Mouse (Mus musculus) cerebellum, adult 11-12 months (tissue): Measurements from ENCODE around the gene Eng.

Experiments used
- DNase-seq: peaks from one replicate; pipeline ENCODE4 v3.0.0; 2022

Eng gene

DNA sequence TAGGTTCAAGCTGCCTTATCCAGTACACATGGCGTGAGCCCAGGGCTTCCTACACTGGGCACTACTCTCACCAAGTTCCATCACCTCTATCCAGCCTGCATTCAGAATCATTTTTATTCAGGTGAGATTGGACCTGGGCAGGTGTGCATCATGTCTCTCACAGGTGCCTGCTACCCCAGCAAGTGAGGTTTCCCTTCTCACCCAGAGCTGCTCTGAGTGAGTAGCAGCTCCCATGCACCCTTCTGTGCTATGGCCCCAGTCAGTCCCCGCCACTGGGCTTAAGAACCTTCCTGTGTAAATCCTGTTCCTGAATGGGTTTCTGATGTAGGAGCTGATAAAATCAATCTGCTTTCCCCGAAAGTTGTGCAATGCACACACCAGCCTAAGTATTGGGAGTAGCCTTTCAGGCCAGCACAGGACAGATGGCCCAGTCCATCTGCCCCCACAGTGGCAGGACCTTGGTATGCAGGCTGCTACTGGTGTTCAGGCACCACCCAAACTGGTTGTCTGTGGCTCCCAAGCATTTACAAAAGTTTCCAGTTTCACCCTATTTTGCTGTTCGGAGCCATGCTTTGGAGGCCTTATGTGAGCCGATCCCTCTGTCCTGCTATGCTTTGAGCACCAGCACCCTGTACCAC lies 22.2 kb upstream of the Eng start:
- DNase-seq = peak; percentile 45

DNA sequence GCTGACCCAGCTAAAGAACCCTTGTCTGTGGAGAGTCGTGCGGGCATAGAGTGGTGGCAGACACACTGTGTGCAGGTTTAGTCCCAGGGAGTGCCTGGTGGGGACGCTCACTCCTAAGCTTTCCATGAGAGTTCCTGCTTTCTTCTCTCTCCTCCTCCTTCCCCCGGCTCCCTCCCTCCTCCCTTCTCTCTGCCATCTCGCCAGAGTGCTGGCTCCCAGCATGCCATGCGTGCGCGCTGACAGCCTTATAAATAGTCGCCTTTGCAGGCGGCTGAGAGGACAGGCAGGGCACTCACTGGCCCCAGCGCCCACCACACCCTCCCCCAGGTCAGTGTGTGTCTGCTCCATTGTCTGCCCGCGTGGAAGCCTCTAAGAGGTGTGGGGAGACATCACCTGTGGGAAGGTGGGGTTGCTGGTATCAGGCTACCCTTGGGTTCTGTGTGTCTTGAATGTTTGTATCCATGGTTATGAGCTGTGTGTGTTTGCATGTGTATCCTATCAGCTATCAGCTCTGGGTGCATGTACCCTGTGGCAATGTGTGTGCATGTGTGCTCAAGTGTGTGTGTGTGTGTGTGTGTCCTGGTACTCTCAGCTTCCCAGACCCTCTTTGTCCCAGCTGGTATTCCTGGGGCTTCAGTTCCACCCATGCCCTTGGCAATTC lies 21.1 kb upstream of the Eng start:
- peak; percentile 92 for DNase-seq

DNA sequence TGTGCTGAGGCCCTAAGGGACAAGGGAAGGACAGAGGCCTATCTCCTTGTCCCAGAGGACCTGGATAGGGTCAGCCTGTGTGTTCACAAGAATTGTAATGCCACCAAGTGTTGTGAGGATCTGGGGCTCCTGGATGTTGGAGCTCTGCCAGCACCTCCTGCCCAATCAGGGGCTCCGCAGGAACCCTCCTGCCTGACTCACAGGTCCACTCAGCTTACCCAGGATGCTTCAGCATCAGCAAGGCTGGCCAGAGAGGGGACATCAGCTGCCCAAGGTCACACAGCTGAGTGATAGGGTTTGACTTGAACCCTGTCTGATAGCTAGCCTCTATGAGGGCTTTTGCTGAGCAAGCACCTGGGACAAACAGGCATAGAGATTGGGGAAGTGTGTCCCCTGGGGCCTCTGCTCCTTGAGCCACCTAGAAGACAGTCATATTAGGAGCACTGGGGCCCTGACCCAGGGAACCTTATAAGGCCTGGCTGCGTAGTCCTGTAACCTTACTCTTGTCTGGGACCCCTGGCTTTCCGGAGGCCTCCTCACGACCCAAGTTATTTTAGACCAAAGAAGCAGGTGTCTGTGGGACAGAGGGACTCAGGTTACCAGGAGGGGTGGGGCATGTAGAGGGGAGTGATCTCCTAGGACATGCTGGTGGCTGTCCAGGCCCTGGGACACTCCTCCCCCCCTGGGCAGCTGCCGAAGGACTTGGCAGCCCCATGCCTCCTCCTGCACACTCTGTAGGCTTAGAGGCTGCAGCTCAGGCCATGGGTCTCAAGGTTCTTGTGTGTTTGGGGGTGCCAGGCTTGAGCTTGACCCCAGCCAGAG lies 20.3 kb upstream of the Eng start:
- peak; percentile 88 for DNase-seq

DNA sequence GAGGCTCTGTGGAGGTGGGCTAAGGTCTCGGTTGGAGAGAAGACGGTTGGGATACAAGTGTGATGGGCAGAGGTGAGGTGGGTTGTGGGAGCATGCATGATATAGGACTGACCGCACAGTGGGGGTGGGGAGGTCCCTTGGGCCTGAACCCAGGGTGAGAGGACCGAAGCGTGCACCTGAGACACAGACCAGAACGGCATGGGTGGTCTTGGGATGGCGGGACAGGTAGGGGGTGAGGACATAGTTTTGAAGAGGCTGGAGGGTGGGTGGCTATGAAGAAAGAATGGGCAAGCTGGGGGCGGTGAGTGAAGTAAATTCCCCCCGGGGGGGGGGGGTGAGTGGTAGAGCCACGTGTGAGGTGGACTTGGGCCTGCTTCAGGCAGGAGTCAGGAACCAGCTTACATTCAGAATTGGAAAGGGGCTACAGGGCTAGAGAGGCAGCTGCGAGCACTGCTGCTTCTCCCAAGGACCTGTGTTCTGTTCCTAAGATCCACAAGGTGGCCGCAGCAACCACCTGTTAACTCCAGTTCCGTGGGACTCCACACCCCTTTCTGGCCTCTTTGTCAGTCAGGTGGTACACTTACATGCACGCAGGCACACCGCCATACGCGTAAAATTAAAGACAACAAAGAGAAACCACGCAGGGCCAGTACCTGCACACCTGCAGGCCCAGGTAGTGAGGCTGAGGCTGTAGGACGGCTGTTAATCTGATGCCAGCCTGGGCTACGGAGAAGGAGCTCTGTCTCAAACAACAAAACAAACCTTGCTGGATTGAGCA lies 18.9 kb upstream of the Eng start:
- peak; percentile 64 for DNase-seq

DNA sequence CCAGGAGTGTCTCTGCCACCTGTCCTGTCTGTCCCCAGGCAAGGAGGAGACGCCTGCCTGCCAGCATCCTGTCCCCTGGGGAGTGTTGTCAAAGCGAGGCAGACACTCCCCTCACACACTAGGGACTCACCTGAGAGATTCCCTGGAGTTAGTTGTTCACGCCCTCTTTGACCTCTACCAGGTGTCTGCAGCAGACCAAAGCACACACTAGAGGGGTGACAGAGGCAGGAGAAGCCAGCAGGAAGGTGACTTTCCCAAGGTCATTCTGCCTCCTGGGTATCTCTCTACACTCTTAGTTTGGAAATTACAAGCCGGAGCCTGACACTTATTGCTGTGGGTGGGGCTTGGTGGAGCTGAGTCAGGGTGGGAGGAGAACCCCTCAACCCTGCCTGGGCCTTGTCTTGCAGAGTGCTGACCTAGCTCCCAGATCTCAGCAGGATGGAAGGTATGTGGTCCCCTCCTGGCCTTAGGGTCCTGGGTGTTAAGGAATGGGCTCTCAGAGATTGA lies 18.3 kb upstream of the Eng start:
- peak; percentile 59 for DNase-seq

DNA sequence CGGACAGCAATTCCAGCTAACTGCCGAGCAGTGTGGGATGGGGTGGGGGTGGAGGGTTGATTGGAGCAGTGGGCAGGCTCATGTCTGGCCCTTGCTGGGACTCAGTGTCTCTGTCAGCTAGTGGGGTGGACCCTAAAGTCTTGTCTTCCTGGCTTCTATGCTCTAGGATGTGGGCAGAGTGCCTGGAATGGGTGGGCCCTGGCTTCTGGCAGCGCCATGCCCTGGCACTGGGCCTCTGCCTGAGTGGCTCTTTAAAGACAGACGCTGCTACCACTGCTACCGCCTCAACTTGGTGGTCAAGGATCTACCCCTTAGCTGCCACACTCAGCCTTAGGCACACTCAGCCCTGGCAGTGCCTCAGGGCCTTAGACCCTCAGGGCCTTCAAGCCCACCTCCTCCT lies 17.7 kb upstream of the Eng start:
- peak; percentile 80 for DNase-seq

DNA sequence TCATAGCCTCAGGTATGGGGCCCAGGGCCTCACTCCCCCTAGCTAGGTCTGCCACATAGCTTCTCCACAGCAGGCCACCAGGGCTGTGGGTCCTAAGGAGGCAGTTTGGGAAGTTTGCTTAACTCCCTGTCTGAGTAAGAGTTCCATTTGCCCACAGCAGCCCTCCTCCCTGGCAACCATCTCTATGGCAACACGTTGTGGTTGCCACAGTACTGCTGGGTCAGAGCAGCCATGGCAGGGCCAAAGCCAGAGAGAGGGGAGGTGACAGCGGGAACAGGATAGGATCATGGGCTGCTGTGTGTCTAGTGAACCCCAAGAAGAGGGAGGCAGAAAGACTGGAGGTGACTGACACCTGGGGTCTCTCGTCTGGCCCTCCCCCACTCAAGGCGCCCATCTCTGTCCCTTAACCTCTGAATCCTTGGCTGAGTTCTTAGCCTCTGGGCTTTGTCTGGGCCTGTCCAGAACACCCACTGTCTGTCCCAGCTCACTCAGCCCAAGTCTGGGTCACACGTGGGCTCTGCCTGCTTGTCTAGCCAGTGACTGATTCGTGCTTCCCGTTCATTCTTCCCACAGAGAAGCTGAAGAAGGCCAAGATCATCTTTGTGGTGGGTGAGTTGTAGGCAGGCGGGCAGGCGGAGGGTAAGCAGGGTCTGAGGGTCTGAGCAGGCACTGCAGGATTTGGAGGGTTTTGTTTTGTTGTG lies 17.0 kb upstream of the Eng start:
- peak; percentile 54 for DNase-seq

DNA sequence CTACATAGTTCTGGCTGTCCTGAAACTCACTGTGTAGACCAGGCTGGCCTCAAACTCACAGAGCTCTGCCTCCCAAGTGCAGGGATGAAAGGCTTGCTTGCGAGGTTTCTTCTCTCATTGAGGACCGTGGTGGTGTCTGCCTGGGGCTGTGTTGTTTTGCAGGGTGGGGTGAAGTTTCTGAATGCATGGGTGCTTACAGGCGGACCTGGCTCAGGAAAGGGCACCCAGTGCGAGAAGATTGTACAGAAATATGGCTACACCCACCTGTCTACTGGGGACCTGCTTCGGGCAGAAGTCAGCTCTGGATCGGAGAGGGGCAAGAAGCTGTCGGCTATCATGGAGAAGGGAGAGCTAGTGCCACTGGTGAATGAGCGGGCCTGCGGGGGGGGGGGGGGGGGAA lies 16.4 kb upstream of the Eng start:
- peak; percentile 23 for DNase-seq

DNA sequence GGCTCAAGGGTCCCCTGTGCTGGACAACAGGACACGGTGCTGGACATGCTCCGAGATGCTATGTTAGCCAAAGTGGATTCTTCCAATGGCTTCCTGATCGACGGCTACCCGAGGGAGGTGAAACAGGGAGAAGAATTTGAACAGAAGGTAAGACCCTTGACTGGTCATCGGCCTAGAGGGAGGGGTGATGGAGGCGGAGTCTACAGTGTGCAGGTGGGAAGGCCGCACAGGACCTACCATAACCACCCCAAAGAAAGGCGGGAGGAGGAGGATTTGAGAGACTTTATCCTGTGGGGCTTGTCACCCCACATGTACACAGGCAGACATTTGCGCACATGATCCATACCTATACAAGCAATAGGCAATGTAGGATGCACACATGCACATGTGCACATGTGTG lies 15.3 kb upstream of the Eng start:
- DNase-seq = peak; percentile 40

DNA sequence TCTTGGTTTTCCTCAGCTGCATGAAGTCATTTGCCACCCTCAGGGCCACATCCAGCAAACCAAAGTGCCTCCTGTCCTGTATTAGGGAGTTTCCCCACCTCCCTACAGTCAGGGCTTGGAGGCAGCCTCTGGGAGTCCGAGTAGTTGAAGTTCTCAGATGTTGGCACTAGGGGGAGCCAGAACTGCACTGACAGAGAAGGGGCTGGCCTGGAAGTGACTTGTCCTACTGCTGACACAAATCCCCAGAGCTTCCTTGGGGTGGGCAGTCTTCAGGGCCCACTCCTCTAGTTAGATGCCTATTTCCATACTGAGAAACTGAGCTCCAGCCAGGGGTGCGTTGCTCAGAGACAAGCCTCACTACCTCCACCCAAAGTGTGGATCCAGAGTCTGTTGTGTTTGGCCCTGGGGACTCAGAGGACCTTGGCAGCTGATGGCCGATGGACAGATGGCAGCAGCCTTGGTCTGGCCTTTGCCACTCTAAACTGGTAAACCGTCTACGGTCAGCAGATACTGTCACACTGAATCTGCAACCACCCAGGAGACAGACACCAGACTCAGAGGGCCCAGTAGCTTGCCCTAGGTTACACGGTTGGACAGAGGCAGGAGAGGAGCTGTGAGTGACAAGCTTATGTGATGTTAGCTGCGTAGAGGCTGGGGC lies 14.5 kb upstream of the Eng start:
- peak; percentile 76 for DNase-seq

DNA sequence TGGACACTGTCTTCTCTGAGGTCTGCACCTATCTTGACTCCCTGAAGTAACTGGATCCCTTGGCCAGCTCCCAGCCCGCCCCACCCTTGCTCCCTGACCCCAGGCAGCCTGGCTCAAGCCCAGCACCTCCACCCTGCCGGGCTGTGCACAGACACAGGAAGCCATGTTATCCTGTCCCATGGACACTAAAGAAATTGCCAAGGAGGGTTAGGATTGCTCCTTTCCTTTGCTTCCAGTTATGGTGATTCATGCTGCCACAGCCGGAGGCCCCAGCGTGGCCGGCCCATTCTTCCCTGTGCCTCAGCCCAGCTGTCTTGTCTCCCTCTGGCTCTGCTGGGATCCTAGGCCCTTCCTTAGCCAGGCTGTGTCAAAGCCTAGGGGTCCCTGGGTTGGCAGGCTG lies 12.7 kb upstream of the Eng start:
- DNase-seq = peak; percentile 21

DNA sequence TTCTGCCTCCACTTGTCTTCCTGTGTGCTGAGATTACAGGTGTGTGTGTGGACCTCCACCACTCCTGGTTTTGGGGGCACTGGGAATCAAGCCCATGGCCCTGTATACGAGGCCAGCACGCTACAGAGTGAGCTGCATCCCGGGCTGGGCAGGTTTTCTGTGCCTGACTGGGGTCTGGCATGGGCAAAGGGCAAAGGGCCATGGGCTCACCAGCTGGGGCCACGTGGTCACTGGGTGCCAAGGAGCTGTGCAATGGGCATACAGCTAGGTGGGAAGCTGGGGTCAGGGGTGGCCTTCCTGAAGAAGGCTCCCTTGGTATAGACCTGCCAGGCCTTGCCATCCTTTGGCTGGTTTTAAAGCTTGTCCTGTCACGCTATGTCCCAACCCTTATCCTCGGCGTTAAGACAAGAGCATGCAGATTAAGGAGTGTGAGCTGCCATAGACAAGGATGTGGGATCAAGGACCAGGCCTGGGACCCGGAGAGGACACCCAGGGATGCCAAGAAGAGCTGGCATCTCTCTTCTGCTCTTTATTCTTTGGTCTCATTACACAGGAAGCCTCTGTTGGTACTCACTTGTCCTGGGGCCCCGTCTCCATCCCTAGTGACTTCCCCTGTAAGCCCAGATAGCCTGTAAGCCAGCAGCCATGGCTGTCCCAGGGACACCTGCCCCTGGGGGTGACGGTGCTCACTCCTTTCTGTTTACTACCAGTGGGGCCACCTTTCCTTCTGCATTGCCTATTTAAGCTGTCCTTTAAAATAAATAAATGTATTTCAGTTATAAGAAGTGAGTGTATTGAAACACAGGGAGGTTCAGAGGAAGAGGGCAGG lies 11.9 kb upstream of the Eng start:
- DNase-seq = peak; percentile 33

DNA sequence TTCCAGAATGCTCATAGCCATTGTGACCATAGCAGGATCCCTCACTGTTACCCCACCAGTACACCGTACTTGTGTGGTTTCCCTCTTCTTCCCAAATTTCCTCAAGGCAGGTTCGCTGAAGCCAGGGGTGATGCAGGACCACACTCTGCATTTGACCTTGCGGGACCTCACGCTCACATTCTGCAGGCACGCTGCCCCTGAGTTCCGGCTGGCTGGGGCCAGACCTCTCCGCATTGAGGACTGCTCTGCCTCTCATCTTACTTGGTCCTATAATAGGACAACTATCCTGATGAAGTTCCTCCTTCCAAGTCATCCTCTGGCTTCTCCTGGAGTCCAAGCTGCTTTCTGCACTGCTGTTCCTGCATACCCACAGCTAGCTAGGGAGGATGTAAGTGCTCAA lies 9.8 kb upstream of the Eng start:
- DNase-seq = no peak

DNA sequence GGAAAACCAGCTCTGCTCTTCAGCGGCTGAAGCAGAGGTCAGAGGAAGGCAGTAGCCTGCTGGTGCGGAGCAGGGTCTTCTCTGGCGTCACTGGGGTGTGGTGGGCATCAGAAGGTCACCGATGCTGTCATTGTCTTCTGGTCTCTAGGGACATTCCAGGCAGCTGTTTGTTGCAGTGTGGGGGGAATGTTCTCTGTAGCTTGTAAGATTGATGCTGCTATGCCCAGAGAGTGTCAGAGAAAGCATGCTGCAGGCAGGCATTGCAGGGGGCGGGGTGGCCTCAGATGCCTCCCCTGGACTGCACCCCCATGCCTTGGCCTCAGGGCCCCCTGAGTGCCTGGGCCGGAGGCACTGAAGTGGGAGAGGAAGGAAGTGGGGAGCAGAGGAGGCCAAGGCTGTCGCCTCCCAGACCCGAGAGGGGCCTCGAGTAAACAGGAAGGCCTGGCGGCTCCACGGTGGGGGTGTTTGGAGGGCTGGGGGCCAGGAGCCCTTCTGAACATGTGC lies 8.6 kb upstream of the Eng start:
- DNase-seq = no peak

DNA sequence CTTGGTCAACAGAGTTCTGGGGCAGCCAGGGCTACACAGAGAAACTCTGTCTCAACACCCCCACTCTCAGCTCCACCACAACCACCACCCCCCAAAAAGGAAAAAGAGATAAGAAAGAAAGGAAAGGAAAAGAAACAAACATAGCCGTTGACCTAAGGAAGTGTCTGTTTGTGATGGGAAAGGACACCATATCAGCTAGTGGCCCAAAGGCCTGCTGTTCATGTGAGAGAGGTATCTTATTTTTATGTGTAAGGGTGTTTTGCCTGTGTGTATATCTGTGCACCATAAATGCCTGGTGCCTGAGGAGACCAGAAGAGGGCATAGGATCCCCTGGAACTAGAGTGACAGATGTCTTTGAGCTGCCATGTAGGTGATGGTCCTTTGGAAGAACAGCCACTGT lies 6.8 kb upstream of the Eng start:
- no peak for DNase-seq

DNA sequence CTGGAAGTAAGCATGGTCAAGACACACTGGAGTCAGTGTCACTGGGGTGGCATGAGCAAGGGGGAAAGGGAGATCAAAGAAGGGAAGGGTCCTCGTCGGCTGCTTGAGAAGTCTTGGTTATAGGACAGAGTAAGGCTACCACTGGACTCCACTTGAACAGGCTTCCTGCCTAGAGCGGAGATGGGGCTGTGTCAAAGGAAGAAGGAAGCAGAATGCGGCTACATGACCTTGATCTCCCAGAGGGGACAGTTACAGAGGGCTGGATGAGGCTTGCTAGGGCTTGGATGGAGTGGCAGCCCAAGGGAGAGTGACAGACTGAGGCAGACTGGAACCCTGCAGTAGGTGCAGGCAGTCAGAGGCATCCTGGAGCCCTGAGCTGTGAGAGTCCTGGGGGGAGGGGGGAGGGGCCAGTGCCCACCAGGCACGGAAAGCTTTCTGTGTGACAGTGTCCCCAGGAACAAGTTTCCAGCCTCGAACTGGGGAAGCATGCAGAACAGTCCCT lies 5.8 kb upstream of the Eng start:
- no peak for DNase-seq

DNA sequence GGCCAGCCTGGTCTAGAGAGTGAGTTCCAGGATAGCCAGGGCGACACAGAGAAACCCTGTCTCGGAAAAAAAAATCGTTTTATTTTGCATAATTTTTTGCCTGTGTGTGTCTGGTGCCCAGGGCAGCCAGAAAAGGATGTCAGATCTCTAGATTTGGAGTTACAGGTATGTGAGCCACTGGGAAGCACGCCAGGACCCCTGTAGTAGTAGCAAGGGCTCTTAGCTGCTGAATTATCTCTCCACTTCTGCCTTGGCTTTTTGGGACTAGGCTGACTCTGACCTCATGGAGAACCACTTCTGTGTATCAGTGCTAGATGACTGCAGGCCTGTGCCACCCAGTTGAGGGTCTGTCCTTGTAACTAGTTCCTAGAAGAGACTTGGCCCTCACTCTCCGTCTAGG lies 4.6 kb upstream of the Eng start:
- DNase-seq = no peak

DNA sequence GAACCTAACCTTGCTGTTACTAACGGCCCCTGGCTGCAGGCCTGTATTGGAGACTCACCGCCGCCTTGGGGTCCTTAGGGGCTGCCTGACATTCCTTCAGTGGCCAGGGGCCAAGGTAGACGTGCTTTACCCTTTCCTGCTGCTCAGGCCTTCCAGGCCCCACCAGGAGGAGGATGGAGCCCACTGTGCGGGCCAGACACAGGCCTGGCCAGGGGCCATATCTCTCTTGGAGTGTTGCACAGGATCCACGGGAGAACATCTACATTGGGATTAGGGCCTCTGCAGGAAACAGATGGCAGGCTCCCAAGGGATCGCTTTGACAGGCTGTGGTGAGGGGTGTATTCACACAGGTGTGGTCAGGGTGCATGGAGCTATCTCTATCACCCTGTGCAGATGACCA lies 3.6 kb upstream of the Eng start:
- no peak for DNase-seq

DNA sequence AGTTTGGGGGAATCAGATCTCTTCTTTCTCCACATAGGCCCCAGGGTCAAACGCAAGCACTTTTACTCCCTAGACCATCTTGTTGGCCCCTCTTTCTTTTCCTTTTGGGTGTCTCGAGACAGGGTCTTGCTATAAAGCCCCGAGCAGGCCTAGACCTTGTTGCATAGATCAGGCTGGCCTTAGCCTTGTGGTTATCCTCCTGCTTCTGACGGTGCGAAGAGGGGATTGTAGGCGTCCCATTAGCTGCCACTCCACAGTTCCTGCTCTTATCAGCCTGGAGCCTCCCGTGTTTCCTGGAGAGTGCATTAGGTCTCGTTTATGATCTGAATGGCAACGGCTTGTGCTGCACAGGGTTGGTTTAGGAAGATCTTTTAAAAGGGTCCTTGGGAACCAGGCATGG lies 2.3 kb upstream of the Eng start:
- DNase-seq = no peak

DNA sequence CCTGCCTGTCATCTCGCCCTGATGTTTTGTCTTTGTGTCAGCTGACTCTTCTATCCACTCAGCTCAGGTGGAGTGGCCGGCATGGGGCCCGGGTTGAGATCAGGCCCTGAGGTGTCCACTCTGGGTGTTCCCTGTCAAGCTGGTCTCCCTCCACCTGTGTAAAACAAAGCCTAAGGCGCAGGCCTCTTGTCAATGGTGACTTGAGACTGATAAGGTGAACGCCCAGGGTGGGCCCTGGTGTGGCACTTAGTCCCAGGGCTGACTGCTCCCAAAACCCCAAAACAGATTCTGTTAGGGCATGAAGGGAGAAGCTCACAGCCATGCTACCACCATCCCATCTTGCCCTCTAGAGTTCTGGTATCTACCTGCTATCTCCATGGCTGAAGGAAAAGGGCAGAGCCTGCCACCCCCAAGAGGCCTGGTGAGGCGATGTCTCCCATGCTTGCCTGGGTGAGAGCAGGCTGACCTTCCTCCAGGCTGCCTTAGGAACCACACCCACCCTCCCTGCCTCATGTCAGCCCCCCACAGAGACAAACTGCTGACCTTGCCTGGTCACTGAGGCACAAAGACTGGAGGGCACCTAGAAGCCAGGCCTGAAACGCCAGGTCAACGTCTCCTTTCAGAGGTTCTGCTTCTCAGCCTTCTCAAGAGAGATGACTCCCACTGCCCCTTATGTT lies 1.5 kb upstream of the Eng start:
- DNase-seq = no peak
